Mouse (Mus musculus) brown adipose tissue, adult 24 weeks (tissue): ENCODE measurements around the gene Mrps6. TPM values are rescaled to one million over a fixed set of nuclear protein-coding genes. Genes with fewer than 3 reads are reported as not detected.
"Not testable (repeated sequence)": the region's sequence is repeated elsewhere in the genome, so short reads cannot be mapped to it uniquely, and the experiment has no call there.

Experiments used
- H3K27ac ChIP-seq: fragments of 200-500 bp; replicated peaks from 2 replicates; pipeline ENCODE4 v1.5.1; 2012; ENCODE audit warnings: low read depth, mild to moderate bottlenecking, low read length
- H3K4me1 ChIP-seq: fragments of 200-500 bp; 2 replicates; pipeline ENCODE4 v1.6.1; 2012; ENCODE audit warnings: low read length, mixed read lengths; ENCODE audit not compliant: control insufficient read depth, insufficient read depth, insufficient read length
- H3K4me3 ChIP-seq: fragments of 200-500 bp; 2 replicates; pipeline ENCODE4 v1.5.1; 2012; ENCODE audit warnings: low read depth, mild to moderate bottlenecking, low read length, moderate library complexity; ENCODE audit not compliant: insufficient read depth
- polyA plus RNA-seq: library from polyadenylated mRNA; stranded (reverse); fragments of >200 nt; gene quantifications from 2 replicates; pipeline ENCODE4 v1.2.4, GENCODE M21; 2012; ENCODE audit not compliant: missing spikeins, insufficient read depth, insufficient read length

The Mrps6 gene
- polyA plus RNA-seq, 1 experiment, result 144 TPM

DNA sequence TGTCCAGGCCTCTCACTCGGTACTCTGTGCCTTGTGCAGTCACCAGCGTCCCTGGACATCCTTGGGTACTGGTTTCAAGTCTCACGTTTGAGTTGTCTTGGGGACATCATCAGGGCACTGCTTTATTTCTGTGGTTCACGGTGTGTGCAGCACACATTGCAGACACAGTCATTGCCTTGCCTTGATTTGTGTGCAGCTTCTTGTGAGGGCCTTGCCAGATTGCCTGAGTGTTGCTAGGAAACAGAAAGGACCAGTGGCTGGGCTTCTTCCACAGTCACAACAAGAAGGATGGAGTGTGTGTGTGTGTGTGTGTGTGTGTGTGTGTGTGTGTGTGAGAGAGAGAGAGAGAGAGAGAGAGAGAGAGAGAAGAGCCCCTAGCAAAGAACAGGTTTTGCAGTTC, 42.0 kb downstream of the Mrps6 start:
- H3K27ac ChIP-seq, result no peak overlapping the region
- H3K4me3 ChIP-seq, result no peak overlapping the region
- H3K4me1 ChIP-seq, result peaks cover 18% of the 10 kb centered on the region

DNA sequence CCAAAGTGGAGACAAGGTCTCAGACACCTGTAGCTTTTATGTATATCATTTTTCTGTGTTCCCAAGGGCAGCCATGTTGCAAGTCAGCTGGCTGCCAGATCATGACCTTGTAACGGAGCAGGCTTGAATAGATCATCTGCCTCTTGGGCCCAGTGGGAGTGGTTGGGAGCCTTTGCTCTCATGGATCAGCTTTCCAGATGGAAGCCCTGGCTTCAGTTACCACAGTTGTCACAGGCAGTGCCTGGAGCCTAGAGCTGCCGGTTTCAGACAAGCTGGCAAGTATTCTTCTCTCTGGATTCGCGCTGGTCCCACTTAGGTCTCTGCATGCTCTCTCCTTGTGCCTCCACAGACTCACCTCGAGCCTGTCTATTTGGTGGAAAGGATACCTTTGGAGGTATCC, 44.0 kb downstream of the Mrps6 start:
- Histone ChIP-seq H3K4me3 (no peak overlapping the region), H3K4me1 (peaks cover 26% of the 10 kb centered on the region), H3K27ac (peak overlapping the region; percentile 60)

DNA sequence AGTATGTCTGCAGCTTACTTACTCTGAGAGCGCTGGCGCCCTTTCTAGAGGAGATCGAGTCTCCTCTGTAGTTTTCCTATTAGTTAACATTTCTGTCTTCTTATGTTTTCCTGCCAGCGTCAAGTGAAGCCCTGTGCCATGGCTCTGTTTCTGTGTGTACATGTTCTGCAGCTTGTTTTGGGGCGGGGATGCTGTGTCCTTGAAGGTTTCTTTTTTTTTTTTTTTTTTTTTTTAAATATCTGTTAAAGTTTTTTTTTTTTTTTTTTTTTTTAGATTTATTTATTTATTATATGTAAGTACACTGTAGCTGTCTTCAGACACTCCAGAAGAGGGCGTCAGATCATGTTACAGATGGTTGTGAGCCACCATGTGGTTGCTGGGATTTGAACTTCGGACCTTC, 44.9 kb downstream of the Mrps6 start:
- H3K4me3 ChIP-seq, result not testable (repeated sequence)
- peak overlapping the region; percentile 60; the same call in 1 of the 2 replicates for H3K27ac ChIP-seq
- peaks cover 26% of the 10 kb centered on the region for H3K4me1 ChIP-seq

DNA sequence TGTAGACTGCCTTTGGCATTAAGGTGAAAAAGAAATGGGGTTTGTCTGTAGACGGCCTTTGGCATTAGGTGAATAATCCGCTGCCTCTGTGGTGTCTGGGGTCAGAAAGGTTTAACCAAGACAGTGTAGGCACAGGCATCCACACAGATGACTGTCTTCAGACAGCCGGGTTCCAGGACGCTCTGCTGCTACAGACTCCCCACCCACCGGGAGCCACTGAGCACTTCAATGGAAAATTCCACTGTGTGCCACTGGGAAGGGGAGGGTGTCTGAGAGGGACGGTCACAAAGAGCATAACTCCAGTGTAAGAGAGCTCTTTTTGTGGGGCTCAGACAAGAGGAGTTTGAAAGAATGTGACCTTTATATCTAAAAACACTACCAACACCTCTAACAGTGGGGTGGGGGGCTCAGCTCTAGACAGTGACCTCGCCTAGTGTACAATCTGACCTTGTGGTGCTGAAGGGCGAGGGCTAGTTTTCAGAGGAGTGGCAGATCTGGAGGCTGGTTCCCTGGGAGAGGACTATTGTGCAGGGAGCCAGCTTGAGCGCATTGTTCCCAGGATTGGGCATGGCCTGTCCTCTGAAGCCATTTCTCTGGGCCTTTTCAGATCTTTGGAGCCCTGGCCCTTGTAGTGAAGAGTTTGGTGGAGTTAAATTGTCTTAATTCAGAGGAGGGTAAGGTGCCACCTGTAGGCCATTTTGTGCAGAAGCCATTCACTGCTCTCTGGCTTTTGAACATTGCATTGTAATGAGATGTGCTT, 45.7 kb downstream of the Mrps6 start:
- Histone ChIP-seq H3K27ac (peak overlapping the region; percentile 77), H3K4me1 (peaks cover 26% of the 10 kb centered on the region), H3K4me3 (no peak overlapping the region)

DNA sequence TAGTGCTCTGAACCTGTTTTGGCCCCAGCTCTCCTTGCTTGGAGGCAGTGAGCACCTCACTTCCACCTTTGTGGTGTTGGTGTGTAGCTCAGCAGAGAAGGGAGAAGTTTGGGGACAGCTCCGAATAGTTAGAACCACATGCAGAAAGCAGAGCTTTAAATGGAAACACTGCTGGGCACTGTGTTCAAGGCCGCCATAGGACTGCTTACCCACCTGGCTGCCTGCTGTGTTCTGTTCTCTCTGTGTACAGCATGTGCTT, 46.2 kb downstream of the Mrps6 start:
- H3K27ac ChIP-seq, result peak overlapping the region; percentile 77; the same call in 1 of the 2 replicates
- H3K4me1 ChIP-seq, result peaks cover 26% of the 10 kb centered on the region
- no peak overlapping the region for H3K4me3 ChIP-seq

DNA sequence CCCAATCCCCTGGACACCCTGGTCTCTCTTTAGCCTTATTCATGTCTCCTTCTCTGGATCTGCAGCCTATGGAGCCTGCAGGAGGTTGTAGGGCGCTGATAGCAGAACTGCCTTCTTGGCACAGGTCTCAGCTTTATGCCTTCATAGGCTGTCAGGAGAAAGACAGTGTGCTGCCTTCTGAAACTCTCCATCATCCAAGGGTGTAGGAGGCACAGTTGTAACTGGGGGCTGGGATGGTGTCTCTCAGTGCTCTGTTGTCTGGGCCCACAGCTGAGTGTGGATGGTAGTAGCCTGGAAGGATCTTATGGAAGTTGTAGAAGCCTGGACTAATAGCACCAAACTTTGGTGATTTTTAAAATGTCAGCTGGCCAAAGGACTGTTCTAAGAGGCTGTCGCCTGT, 46.9 kb downstream of the Mrps6 start:
- no peak overlapping the region for H3K4me3 ChIP-seq
- peaks cover 26% of the 10 kb centered on the region for H3K4me1 ChIP-seq
- H3K27ac ChIP-seq, result peak overlapping the region; percentile 49

DNA sequence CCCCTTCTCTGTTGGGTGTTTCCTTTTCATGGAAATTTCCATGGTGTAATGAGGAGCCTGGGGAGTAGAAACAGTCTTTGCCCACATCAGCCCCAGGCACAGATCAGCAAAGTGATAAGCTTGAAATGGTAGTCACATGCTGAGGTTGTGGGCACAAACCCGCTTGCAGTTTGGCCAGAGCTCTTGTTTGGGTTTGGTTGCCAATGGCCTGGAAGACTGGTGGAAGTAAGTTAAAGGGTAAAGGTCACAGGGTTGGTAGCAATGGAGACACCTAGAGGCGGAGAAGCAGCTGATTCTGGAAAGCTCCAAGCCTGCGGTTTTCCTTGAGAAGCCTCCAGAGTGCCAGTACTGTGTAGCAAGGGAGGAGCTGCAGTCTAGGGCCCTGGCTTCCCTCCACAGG, 47.6 kb downstream of the Mrps6 start:
- peaks cover 26% of the 10 kb centered on the region for H3K4me1 ChIP-seq
- no peak overlapping the region for H3K4me3 ChIP-seq
- peak overlapping the region; percentile 49; the same call in 1 of the 2 replicates for H3K27ac ChIP-seq

DNA sequence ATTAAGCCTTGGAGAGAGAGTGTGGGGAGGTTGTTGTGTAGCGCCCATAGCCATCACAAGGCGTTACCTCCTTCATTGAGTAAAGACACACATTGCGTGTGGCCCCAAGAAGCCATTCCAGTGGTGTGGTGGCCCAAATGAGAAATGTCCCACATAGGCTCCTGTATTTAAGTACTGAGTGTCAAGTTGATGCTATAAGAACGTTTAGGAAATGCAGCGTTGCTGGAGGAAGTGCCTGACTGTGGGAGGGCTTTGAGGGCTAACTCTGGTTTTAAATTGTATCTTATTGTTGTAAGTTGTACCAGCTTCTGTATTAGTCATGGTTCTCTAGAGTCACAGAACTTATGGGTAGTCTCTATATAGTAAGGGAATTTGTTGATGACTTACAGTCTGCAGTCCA, 49.3 kb downstream of the Mrps6 start:
- Histone ChIP-seq H3K4me1 (peaks cover 23% of the 10 kb centered on the region), H3K4me3 (no peak overlapping the region), H3K27ac (no peak overlapping the region)

DNA sequence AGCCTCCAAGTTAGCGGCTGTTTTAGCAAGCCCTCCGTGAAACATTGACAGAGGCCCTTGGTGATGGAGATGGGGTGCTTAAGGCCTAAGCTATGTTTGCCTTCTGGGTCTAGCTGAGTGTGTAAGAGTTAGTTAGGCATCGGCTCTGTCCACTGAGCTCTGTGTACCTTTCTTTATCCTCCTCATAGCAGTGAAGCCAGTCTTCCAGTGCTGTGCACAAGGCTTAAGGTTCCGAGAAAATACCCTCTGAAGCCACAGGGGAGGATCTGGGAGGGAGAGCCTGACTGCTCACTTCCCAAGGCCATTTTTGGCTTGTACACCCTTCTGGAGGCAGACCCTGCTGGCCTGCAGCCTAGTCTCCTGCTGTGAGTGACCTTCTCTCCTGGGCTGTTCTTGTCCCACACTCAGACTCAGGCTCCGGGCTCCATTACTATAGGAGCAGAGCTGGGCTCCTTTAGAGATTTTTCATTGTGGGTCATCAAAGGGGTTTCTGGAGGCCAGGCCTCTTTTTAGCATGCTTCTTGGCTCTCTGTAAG, 56.7 kb downstream of the Mrps6 start:
- Histone ChIP-seq H3K4me1 (peaks cover 12% of the 10 kb centered on the region; the same call in 1 of the 2 replicates), H3K27ac (no peak overlapping the region), H3K4me3 (no peak overlapping the region)

DNA sequence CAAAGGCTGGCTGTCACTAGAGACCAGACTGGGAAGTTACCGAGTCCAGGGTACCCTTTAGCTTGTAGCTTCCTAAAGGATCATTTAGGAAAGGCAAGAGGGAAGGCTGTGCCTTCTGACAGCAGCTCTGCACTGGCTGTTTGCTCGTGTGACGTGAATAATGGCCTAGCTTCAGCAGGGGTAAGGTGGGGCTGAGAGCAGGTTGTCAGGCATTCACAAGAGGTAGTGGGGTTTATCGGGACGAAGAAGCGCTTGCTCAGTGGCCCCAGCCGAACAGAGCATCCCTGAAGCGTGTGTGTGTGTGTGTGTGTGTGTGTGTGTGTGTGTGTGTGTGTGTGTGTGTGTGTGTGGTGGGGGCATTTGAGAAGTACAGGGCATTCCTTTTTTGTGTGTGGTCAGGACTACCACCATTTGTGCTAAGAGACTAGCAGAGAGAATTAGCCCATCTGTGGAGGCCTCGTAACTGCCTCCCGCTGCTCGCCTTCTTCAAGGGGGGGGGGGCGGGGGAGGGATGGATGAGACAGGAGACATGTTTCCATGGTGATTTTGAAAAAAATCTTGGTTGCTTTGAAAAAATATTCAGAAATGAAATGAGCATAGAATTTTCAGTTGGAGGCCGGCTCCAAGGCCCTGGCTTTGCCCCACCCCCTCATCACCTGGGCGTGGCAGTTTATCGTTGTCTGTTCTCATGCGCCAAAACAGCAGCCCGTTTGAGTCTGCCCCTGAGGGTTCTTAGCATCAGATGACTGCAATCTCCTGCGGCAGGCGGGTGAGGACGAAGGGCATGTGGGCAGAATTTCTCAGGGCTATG, 57.7 kb downstream of the Mrps6 start:
- Histone ChIP-seq H3K4me1 (peaks cover 12% of the 10 kb centered on the region; the same call in 1 of the 2 replicates), H3K4me3 (no peak overlapping the region), H3K27ac (no peak overlapping the region)

DNA sequence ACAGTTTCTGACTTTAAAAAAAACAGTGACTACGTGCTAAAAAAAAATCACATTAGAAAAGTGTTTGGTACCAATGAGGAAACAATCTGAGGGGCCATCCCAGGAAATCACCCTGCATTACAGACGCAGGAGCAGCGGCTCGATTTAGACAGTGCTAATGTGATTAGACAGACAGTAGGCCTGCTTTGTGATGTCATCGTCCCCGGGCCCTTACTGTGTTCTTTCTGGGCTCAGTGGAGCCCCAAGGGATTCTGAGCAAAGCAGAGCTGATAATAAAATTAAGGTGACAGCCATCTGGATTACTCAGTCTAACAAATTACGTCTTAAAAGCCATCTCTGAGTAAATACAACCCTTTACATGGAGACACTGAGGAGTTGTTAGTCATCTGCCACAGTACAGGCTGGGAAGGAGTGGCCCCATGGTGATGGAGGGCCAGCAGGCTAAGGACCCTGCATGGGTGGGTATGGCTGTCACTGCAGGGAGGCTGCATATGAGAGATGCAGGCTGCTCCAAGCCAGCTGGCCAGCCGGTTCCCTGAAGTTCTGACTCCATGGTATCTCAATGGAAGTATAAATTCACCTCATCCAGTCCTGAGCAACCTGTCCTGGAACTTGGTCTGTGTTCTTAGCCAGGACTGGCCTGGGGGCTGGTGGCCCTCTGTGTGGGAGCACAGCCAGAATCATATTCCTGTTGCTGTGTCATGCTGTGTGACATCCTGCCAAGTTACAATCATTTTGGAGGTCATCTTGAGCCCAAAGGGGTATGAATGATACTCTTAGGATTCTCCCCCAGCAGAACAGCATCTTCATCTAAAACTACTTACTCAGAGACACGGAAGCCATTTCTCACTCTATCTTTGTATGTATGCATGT, 59.5 kb downstream of the Mrps6 start:
- H3K27ac ChIP-seq, result no peak overlapping the region

DNA sequence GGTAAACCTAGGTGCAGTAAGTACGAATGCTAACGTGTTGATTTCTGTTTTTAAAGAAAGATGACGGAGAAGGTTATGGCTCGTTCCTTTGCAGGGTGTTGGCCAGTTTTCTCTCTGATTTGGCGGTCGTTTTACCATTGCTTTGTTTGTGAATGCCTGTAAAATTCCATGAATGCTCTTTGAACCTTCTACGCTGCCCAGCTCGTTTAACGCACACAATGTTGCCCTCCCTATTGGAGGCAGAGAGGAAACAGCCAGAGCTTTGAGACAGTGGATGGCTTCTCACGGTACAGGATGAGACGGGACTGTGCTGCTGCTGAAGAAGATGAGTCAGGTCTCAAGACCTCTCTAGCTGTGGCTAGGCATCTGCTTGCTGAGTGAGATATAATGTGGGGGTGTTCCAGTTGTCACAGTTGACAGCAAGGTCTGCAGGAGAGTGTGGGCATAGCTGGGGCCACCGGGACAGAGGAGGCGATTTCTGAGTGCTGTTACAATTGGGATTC, 61.0 kb downstream of the Mrps6 start:
- Histone ChIP-seq H3K4me3 (no peak overlapping the region), H3K27ac (no peak overlapping the region), H3K4me1 (peaks cover 12% of the 10 kb centered on the region; the same call in 1 of the 2 replicates)

More for the DNA sequence above, 59.5 kb downstream of the Mrps6 start:
- no peak overlapping the region for H3K4me3 ChIP-seq
- peaks cover 12% of the 10 kb centered on the region; the same call in 1 of the 2 replicates for H3K4me1 ChIP-seq

DNA sequence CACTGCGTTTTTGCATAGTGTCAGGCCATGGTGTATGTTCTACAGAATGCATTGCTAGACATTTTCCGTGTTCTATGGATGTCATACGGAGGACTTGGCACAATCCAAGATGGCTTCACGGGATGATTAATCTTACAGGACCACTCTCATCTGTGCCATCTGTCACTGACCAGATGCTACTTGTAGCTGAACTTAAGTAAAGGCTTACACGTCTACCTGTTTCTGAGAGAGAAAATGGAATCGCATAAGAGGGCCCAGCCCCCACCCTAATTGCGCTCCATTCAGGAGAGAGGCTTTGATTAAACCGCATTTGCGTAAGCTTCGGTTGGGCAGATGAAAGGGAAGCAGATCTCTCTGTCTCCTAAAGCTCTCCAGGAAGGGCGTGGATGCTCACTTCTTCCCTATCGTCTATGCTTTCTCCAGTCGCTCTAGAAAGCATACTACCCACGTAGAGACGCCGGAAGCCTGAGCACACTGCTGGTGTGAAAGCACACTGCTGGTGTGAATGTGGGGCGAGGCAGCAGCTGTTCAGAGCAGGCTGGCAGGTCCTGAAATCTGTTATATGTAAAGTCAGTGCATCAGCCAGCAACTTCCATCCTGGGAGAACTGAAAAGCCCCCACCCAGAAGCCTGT, 62.9 kb downstream of the Mrps6 start:
- Histone ChIP-seq H3K4me1 (peaks cover 6% of the 10 kb centered on the region; the same call in 1 of the 2 replicates), H3K27ac (no peak overlapping the region)

DNA sequence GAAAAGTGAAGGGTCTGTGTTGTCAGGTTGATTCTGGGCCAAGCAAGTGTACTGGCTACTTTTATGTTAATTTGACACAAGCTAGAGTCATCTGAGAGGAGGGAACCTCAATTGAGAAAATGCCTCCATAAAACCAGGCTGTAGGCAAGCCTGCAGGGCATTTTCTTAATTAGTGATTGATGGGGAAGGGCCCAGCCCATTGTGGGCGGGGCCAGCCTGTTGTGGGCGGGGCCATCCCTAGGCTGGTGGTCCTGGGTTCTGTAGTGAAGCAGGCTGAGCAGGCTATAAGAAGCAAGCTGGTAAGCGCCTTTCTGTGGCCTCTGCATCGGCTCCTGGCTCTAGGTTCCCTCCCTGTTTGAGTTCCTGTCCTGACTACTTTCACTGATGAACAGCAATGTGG, 69.2 kb downstream of the Mrps6 start:
- Histone ChIP-seq H3K4me3 (no peak overlapping the region), H3K4me1 (no peaks in the 10 kb centered on the region), H3K27ac (no peak overlapping the region)

More for the DNA sequence above, 62.9 kb downstream of the Mrps6 start:
- H3K4me3 ChIP-seq, result no peak overlapping the region
